Mouse (Mus musculus): Measurements from ENCODE around the gene Calml4. TPM values are rescaled to one million over a fixed set of nuclear protein-coding genes. Genes with fewer than 3 reads are reported as not detected.

Gene Calml4
- polyA plus RNA-seq, 1 experiment from 2014 or later: 0.21 TPM

- Histone ChIP-seq H3K36me3 (replicated peaks) (peaks cover 18% of the 10 kb centered on the region), H3K27me3 (ENCODE audit: poor library complexity, severe bottlenecking) (no peaks in the 10 kb centered on the region), H3K9me3 (no peaks in the 10 kb centered on the region), H3K4me3 (no peak overlapping the region), H3K4me1 (no peaks in the 10 kb centered on the region), H3K27ac (no peak overlapping the region)
- no peak for DNase-seq (ENCODE audit: extremely low spot score, low spot score)
- 88% methylated on average over 7 of the region's 7 CpGs for WGBS
These were observed 19.2 kb downstream of the Calml4 start for GRCm38 (mm10) chr9:62876966-62877616.

DNA sequence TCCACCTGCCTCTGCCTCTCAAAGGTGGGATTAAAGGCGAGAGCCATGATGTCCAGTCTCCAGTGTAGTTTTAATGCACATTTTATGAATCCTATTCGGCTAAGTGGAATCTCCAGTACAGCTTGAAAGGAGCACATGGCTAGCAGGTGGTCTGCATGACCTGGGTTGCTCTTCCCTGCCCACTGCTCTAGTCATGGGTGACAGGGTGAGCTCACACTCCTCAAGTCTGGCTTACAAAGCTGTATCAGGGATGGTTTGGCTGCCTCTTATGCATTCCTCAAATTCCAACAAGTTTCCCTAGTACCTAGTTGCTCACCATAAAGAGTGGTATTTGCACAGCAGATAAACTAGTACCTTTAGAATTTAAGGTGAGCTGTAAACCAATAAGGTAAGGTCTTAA, 19.9 kb downstream of the Calml4 start:
- H3K27me3 ChIP-seq (ENCODE audit: poor library complexity, severe bottlenecking): no peaks in the 10 kb centered on the region
- 94% methylated on average over 2 of the region's 2 CpGs for WGBS
- H3K4me3 ChIP-seq: no peak overlapping the region
- H3K9me3 ChIP-seq: no peaks in the 10 kb centered on the region
- no peak overlapping the region for H3K27ac ChIP-seq
- peaks cover 24% of the 10 kb centered on the region for H3K36me3 ChIP-seq (replicated peaks)
- DNase-seq (ENCODE audit: extremely low spot score, low spot score): no peak
- no peaks in the 10 kb centered on the region for H3K4me1 ChIP-seq

- H3K36me3 ChIP-seq (replicated peaks): peaks cover 63% of the 10 kb centered on the region
- no peaks in the 10 kb centered on the region for H3K27me3 ChIP-seq (ENCODE audit: poor library complexity, severe bottlenecking)
- H3K9me3 ChIP-seq: no peaks in the 10 kb centered on the region
- no peaks in the 10 kb centered on the region for H3K4me1 ChIP-seq
- no peak for DNase-seq (ENCODE audit: extremely low spot score, low spot score)
- no peak overlapping the region for H3K4me3 ChIP-seq
- no peak overlapping the region for H3K27ac ChIP-seq
- 87% methylated on average over 12 of the region's 12 CpGs for WGBS
These were observed 24.0 kb downstream of the Calml4 start for GRCm38 (mm10) chr9:62881871-62882270.

- H3K4me1 ChIP-seq: no peaks in the 10 kb centered on the region
- no peak for DNase-seq (ENCODE audit: extremely low spot score, low spot score)
- WGBS: 97% methylated on average over 1 of the region's 1 CpGs
- H3K9me3 ChIP-seq: no peaks in the 10 kb centered on the region
- no peaks in the 10 kb centered on the region for H3K27me3 ChIP-seq (ENCODE audit: poor library complexity, severe bottlenecking)
- H3K36me3 ChIP-seq (replicated peaks): peaks cover 59% of the 10 kb centered on the region
- H3K4me3 ChIP-seq: no peak overlapping the region
- no peak overlapping the region for H3K27ac ChIP-seq
These were observed 36.6 kb downstream of the Calml4 start for GRCm38 (mm10) chr9:62894486-62894885.

DNA sequence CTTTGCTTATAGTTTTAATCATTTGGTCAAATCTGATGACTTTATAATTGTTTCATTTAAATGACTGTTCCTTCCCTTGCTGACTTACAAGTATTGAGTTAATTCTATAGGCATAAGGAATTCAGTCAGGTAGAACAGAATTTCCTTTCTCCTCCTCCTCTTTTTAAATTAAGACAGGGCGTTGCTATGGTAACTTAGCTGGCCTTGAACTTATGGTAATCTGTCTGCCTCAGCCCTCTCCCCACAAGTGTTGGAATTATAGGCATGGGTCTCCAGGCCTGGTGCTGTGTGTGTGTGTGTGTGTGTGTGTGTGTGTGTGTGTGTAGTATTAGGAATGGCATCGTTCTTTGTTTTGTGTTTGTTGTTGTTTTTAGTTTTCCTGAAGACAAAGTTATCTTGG, 43.9 kb downstream of the Calml4 start:
- peaks cover 42% of the 10 kb centered on the region for H3K36me3 ChIP-seq (replicated peaks)
- H3K27me3 ChIP-seq (ENCODE audit: poor library complexity, severe bottlenecking): no peaks in the 10 kb centered on the region
- H3K4me3 ChIP-seq: no peak overlapping the region
- DNase-seq (ENCODE audit: extremely low spot score, low spot score): no peak
- 84% methylated on average over 2 of the region's 2 CpGs for WGBS
- H3K9me3 ChIP-seq: no peaks in the 10 kb centered on the region
- no peak overlapping the region for H3K27ac ChIP-seq
- H3K4me1 ChIP-seq: peaks cover 6% of the 10 kb centered on the region

GRCm38 (mm10) chr9:62903841-62904240, 46.0 kb downstream of the Calml4 start:
- no peaks in the 10 kb centered on the region for H3K9me3 ChIP-seq
- H3K4me3 ChIP-seq: no peak overlapping the region
- no peak for DNase-seq (ENCODE audit: extremely low spot score, low spot score)
- H3K36me3 ChIP-seq (replicated peaks): peaks cover 38% of the 10 kb centered on the region
- no peaks in the 10 kb centered on the region for H3K27me3 ChIP-seq (ENCODE audit: poor library complexity, severe bottlenecking)
- H3K4me1 ChIP-seq: peaks cover 10% of the 10 kb centered on the region
- H3K27ac ChIP-seq: no peak overlapping the region
- WGBS: 96% methylated on average over 2 of the region's 2 CpGs

DNA sequence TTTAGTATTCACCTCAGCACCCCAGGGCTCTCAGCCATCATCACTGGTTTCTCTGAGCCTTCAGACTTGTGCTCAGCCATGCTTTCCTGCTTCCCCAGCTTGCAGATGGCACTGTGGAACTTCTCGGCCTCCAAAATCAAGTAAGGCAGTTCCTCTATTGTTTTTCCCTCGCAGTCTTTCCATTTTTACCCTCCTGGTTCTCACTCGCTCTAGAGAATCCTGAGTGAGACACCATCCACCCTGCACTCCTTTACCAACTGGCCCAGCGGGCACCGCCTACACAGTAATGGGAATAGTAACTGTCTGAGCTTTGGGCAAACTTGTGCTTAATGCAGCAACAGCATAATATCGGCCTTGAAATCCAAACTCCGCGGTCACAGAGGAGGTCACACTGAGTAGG, 47.2 kb downstream of the Calml4 start:
- no peaks in the 10 kb centered on the region for H3K9me3 ChIP-seq
- H3K36me3 ChIP-seq (replicated peaks): peaks cover 47% of the 10 kb centered on the region
- H3K27ac ChIP-seq: no peak overlapping the region
- no peaks in the 10 kb centered on the region for H3K27me3 ChIP-seq (ENCODE audit: poor library complexity, severe bottlenecking)
- 95% methylated on average over 8 of the region's 8 CpGs for WGBS
- peaks cover 10% of the 10 kb centered on the region for H3K4me1 ChIP-seq
- H3K4me3 ChIP-seq: no peak overlapping the region
- no peak for DNase-seq (ENCODE audit: extremely low spot score, low spot score)

- H3K36me3 ChIP-seq (replicated peaks): peaks cover 74% of the 10 kb centered on the region
- H3K27me3 ChIP-seq (ENCODE audit: poor library complexity, severe bottlenecking): no peaks in the 10 kb centered on the region
- H3K9me3 ChIP-seq: peaks cover 10% of the 10 kb centered on the region
- WGBS: 91% methylated on average over 5 of the region's 5 CpGs
- no peaks in the 10 kb centered on the region; the same call in 1 of the 2 replicates for H3K4me1 ChIP-seq
- H3K27ac ChIP-seq: no peak overlapping the region
- no peak for DNase-seq (ENCODE audit: extremely low spot score, low spot score)
- no peak overlapping the region for H3K4me3 ChIP-seq
These were observed 55.6 kb downstream of the Calml4 start for GRCm38 (mm10) chr9:62913390-62914069.

- Histone ChIP-seq H3K4me3 (no peak overlapping the region), H3K4me1 (no peaks in the 10 kb centered on the region), H3K27me3 (ENCODE audit: poor library complexity, severe bottlenecking) (no peaks in the 10 kb centered on the region), H3K27ac (no peak overlapping the region), H3K9me3 (peaks cover 10% of the 10 kb centered on the region), H3K36me3 (replicated peaks) (peaks cover 64% of the 10 kb centered on the region)
- WGBS: 93% methylated on average over 1 of the region's 1 CpGs
- no peak for DNase-seq (ENCODE audit: extremely low spot score, low spot score)
These were observed 59.2 kb downstream of the Calml4 start for GRCm38 (mm10) chr9:62917059-62917458.

- Histone ChIP-seq H3K27me3 (ENCODE audit: poor library complexity, severe bottlenecking) (no peaks in the 10 kb centered on the region), H3K4me1 (no peaks in the 10 kb centered on the region), H3K36me3 (replicated peaks) (peaks cover 39% of the 10 kb centered on the region), H3K27ac (no peak overlapping the region), H3K4me3 (no peak overlapping the region), H3K9me3 (peaks cover 4% of the 10 kb centered on the region; the same call in 1 of the 2 replicates)
- DNase-seq (ENCODE audit: extremely low spot score, low spot score): no peak
- WGBS: 86% methylated on average over 2 of the region's 2 CpGs
These were observed 63.0 kb downstream of the Calml4 start for GRCm38 (mm10) chr9:62920877-62921276.

GRCm38 (mm10) chr9:62924886-62925610, 67.2 kb downstream of the Calml4 start:
- Histone ChIP-seq H3K27me3 (ENCODE audit: poor library complexity, severe bottlenecking) (no peaks in the 10 kb centered on the region), H3K36me3 (replicated peaks) (peaks cover 17% of the 10 kb centered on the region), H3K4me1 (no peaks in the 10 kb centered on the region; the same call in 1 of the 2 replicates), H3K27ac (no peak overlapping the region), H3K4me3 (no peak overlapping the region), H3K9me3 (no peaks in the 10 kb centered on the region)
- 86% methylated on average over 2 of the region's 2 CpGs for WGBS
- no peak for DNase-seq (ENCODE audit: extremely low spot score, low spot score)
